Mouse (Mus musculus): Measurements from ENCODE around the gene Sgip1.

Sgip1 gene

GRCm38 (mm10) chr4:102741287-102741686 lies at the start of gene Sgip1:
Gene Sgip1 (plus strand): TSS chr4:102741297.
- DNase-seq (ENCODE audit: low read depth, low spot score), result no peak

- no peak for DNase-seq (ENCODE audit: low read depth, low spot score)
Observed at GRCm38 (mm10) chr4:102691402-102691801, 49.7 kb upstream of the Sgip1 start.

GRCm38 (mm10) chr4:102697966-102698365 lies 43.1 kb upstream of the Sgip1 start:
- DNase-seq (ENCODE audit: low read depth, low spot score), result no peak

DNA sequence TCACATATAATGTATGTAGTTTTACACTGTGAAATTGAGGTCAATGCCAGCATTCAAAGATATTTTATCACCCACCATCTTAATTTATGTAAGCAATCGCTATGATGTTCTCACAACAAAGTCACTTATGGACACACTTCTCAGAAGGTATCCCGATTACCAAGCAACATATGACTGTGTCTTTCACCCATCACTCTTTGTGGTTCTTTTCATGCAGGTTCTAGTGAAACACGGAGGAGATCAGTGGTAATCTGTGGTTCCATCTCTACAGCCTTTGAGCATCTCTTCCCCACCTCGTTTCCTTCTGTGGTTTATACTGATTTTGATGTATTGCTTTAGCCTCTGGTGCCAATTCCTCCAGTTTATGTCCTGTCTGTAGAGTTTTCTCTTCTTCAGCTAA lies 29.4 kb upstream of the Sgip1 start:
- DNase-seq (ENCODE audit: low read depth, low spot score), result no peak

DNA sequence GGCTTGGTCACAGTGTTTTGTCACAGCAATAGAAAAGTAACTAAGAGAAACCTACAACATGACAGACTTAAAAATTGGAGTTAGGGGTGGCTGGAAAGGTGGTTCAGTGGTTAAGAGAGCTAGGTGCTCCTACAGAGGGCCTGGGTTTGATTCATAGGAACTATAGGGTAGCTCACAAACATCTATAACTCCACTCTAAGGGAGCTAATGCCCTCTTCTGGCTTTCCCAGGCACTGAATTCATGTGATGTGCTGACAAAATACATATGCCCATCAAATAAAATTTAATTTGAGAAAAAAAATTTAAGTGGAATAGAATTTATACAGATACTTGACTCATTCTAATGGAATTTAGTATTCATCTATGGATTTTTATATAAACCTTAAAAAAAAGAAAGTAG lies 25.6 kb upstream of the Sgip1 start:
- no peak for DNase-seq (ENCODE audit: low read depth, low spot score)

- DNase-seq (ENCODE audit: low read depth, low spot score), result no peak
Observed at GRCm38 (mm10) chr4:102717123-102717828, 23.8 kb upstream of the Sgip1 start.

DNA sequence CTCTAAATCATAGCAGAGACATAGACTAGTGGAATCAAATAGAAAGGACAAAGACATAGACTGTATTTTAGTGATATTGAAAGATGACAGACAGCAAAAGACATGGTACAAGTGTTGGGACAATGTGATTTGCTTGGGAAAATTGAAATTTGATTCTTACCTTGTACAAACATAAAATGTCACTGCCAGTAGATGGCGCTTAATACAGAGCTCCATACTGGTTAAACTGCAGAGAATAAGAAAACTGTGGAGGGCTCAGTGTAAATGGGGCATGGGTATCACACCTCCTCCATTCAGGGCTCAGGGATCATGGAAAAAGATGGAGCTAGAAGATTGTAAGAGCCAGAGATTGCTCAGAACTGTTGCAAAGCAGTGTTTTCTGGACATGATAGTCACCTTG lies 21.6 kb upstream of the Sgip1 start:
- DNase-seq (ENCODE audit: low read depth, low spot score), result peak; percentile 28

DNA sequence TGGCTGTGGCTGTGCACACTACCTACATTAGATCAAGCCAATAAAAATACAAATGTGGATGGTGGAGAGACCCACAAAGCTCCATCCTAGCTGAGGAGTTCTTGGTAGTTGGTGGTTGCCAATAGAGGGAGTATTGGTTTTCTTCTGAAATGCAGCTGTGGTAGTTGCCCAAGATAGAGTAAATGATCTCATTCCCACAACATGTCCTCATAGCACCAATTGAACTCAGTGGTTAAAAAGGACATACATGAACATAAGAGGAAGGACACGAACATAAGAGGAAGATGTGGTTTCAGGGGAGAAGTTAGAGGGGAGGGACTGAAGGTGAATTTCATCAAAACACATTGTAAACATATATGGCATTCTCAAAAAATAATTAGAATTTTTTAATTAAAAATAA lies 21.1 kb upstream of the Sgip1 start:
- no peak for DNase-seq (ENCODE audit: low read depth, low spot score)

DNA sequence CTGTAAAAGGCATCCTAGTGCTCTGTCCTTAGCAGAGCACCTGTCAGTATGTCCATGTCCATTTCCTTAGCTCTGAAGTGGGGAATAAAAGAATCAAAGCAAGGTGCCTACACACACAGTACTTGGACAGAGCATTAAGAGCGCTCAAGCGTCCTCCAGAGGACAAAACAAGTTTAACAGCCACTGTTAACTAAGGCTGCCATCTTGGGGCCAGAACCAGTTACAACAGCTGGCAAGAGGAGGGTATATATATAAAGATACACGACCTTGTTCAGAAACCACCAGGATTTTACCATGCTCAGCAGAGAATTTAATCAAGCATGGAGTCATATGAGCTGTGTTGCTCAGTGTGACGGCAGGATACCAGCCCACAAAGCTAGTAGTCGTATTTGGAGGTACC lies 16.7 kb upstream of the Sgip1 start:
- DNase-seq (ENCODE audit: low read depth, low spot score), result peak; percentile 23

DNA sequence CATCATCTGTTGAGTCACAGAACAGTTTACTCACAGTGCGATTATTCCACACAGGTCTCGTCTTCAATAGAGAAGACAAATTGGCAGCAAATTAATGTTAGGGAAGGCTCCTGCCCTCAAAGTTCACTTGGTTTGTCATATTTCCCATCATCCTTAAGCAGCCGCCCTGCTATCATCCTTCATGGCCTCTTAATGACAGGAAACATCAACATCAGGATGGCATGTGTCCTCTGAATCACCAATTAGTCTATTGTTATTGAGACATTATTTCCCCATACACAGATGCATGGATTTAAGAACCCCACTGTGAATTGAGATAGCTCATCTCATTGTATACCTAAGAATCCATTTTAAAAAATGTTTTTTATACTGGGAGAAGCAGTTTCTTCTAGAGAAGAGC lies 10.1 kb upstream of the Sgip1 start:
- no peak for DNase-seq (ENCODE audit: low read depth, low spot score)

DNA sequence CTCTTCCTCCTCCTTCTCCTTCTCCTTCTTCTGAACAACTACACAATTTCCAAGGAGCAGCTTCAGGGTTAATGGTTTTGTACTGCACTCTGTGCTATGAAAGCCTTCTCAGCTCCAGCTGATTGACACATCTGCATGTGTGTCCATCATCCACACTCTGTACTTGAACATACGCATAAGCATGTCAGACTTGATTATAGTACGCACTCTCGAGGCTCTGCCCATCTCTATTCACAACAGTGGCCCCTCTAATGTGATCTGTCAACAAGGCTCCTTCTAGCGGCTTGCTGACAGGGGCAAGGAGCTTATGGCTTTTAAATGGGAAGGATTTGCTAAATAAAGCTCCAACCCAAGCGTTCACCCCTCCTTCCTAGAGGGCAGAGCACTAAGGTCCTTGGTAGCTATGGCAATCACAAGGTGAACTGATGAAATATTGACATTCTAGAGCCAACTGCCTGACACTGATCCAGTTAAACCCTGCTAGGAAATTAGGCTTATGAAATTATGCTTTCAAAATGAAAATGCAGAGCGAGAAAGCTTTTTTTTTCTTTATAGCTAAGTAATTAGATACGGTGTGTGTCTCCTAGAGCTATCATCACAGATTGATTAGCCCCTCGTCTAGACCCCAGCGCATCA lies 7.0 kb upstream of the Sgip1 start:
- DNase-seq (ENCODE audit: low read depth, low spot score), result no peak

DNA sequence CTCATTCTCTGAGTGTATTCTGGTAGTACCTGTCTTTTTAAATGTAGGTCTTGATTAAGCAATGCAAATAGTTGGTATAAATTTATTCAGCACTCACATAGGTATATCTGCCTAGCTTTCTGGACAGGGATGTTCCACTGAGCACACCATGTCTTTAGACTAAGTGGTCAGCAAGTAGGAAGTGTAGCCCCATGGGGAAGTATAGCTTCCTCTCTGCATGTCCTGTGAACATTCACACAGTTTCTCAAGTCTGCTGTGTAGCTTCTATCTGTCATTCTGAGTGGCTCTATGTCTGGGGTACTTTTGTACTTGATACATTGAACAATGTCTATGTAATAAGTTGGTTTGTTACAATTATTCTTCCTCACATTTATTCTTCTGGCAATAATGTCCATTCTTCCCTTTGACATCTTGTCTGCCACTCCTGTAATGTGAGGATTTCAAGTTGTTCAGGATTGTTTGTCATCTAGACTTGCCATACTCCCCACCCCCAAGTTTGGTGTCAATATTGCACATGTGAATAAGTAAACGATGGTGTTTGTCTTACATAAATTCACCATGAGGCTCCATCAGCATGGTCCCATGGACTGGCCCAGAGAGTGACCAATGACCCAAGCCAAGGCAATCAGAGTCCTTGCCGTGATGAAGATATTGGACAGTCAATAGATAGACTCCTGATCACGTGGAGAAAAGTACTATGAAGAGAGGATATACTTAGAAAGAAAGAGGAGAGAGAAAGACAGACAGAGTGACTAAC lies 12.4 kb downstream of the Sgip1 start:
- no peak for DNase-seq (ENCODE audit: low read depth, low spot score)

DNA sequence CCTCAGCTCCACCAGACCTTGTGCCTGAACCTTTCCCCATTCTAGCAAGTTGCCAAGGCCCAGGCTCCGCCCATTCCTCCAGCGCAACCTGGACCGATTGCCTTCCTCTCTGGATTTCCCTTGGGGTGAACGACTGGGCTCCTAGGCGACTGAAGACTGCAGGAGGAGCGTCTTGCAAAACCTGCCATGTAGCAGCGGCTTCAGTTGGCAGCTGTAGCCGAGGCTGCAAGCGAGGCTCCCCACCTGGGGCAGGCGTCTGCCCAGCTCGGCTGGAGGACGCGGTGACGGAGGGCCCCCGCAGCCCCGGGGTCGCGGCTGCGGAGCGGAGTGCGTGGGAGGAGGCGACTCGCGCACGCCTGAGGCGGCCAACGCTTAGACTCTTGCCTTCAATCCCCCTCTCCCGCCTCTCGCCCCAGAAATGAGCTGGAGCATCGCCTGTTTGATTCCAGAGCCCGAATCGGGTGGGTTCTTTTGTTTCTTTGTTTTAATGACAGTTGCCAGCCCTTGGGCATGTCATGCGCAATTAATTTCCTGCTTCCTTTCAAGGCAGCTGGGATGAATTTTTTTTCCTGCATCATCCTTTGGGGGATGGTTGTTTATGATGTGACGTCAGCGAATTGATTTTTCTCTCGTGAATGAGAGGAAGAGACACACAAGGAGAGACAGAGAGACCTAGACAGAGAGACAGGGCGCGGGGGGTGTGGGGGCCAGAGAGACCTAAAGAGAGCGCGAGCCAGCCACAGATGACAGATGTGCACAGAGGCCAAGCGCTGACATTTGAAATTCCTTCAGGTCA lies 18.2 kb downstream of the Sgip1 start:
- DNase-seq (ENCODE audit: low read depth, low spot score), result peak; percentile 46

DNA sequence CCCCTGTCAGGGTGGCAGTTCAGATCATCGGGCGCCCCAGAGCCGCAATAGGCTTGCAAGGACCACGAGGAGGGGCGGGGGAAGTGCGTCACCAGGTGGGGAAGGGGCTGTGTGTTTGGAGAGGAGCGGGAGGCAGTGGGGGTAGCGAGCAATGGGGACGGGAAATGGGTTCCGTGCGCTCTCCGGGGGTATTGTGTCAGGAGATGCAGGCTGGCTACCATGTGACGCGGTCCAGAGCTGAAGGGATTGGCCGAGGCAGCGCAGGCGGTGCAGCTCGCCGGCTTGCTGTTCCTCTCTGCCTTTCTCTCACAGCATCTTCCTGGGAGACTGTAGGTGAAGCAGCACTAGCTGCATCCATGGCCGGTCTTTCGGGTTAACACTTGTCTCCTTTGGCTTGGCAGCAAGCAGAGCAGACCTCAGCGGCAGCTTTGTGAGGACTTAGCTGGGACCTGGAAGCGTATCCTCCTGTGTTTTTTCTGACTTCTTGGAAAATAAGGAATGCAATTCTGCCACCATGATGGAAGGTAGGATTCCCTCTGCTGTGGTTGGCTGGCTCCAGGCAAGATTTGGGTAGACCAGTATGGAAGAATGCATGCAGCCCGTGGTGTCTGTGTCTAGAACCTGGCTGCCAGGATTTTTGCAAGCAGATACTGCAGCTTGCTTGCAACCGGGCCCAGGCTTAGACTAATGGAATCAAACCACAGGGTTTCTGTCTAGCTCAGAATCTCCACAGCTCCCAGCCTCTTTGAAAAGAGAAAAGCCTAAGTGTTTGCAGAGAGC lies 19.1 kb downstream of the Sgip1 start:
- peak; percentile 62 for DNase-seq (ENCODE audit: low read depth, low spot score)

GRCm38 (mm10) chr4:102762075-102762474 lies 21.0 kb downstream of the Sgip1 start:
- DNase-seq (ENCODE audit: low read depth, low spot score), result no peak

DNA sequence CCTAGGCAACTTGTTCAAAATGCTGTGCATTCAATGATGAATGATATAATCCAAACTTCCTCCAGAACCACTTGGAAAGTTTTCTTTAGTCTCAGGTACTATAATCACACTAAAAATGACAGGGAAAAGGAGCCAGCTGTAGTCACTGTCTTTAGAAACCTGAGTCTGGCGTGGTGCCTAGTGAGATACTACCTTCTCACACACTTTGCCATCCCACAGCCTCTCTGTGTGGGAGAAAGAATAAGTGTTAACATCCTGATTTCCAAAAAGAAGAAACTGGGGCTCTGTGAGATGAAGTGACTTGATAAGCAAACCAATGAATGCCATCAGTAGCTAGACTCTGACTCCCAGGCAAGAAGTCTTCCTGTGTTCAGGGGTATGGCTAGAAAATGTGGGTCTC lies 28.0 kb downstream of the Sgip1 start:
- DNase-seq (ENCODE audit: low read depth, low spot score), result no peak

GRCm38 (mm10) chr4:102769936-102770335 lies 28.8 kb downstream of the Sgip1 start:
- no peak for DNase-seq (ENCODE audit: low read depth, low spot score)

DNA sequence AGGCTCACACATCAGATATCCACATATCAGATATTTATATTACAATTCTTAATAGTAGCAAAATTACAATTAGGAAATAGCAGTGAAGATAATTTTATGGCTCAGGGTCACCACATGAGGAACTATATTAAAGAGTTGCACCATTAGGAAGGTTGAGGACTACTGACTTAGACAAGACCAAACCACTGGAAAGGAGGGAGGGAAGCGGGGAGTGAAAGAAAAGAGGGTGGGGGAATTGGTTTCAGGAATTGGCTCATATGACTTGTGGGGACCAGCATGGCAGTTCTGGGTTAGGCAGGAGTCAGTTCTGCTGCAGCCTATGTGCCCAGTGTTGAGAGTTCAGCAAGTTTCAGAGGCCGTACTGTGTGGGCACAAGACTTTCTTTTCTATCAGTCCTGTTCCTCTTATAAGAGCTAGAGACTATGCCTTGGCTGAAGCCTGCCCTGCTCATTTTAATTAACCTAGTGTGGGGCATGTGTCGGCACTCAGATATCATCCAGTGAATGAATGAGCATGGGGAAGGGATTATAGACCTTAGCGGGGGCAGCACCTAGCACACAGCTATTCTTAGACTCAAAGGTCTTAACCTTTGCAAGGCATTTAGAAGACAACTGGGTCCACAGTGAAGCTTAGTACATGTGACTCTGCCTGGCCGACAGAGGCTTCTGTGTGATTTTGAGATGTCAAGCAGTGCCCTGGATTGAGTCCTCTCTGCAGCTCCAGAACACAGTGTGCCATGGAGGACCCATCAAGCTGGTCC lies 30.7 kb downstream of the Sgip1 start:
- no peak for DNase-seq (ENCODE audit: low read depth, low spot score)

GRCm38 (mm10) chr4:102773225-102773624 lies 32.1 kb downstream of the Sgip1 start:
- DNase-seq (ENCODE audit: low read depth, low spot score), result no peak

DNA sequence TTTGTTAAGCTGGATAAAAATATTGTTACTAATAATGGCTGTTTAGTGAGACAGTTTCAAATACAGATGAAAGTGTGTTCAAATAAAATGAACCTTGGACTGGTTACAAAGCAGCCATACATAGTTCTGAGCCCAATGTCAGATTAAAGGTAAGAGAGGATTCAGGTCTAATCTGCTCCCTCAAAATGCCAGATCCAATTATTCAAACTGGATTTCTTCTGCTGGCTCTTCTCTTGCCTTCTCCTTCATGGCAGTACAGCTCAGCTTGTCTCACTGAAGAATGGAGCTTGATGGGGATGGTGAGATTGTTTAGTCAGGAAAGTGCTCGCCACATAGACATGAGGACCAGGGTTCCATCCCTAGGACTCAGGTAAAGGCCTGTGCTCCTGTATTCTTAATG lies 32.7 kb downstream of the Sgip1 start:
- no peak for DNase-seq (ENCODE audit: low read depth, low spot score)
